Mouse (Mus musculus): ENCODE measurements at regions not wholly inside any gene's neighbourhood (a gene's known extent, or its start where the extent isn't known, plus 50 kb on each side); places are given as distances from the start of the nearest gene placed in this dataset.

DNA sequence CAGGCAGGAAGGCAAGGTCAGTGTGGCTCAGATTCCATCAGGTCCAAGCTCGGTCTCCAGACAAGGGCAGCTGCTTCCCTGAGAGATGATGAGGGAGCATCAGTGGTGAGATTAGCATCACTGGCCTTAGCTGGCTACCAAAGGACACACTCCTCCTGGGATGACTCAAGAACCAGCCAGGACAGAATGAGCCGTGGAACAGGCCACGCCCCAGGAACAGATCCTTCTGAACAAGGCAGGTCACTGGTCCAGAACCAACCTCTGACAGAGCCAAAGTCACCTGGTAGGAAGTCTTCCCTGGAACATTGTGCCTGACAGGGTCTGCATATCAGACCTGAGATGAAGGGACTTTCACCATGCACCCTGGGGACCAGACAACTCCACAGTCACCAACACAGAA lies 152.0 kb downstream of the Tomm20 start:
- WGBS, result 81% methylated on average over 3 of the region's 3 CpGs
- H3K27me3 ChIP-seq, result no peaks in the 10 kb centered on the region
- H3K4me2 ChIP-seq (replicated peaks), result no peak overlapping the region
- no peak for ATAC-seq
- H3K36me3 ChIP-seq, result no peaks in the 10 kb centered on the region
- H3K9me3 ChIP-seq, result 0 out of 2 replicates have a peak, but pooled peaks cover 5% of the 10 kb centered on the region
- H3K4me1 ChIP-seq (replicated peaks), result no peaks in the 10 kb centered on the region
- no peak overlapping the region for H3K4me3 ChIP-seq (replicated peaks)
- H3K27ac ChIP-seq, result no peak overlapping the region
- no peak overlapping the region for H3K9ac ChIP-seq (replicated peaks)

DNA sequence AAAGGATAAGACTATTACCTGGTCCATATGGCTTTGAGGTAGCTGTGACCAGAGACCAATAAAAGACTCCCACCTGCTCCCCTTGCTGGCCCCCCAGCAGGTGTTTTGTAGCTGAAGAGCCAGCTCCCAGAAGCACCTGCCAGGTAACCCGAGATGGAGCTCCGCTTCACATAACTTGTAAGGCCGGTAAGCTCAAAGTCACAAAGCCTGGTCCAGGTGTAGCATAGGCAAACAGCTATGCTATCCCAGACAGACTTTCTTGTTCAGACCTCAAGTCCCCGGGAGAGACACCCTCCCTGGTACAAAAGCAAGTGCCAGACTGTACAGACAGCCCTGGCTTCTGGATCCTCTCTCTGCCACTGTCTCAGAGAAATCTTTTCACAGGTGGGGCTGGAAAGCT lies 154.6 kb downstream of the Tomm20 start:
- no peaks in the 10 kb centered on the region for H3K36me3 ChIP-seq
- no peak overlapping the region for H3K9ac ChIP-seq (replicated peaks)
- H3K27me3 ChIP-seq, result no peaks in the 10 kb centered on the region
- WGBS, result 77% methylated on average over 4 of the region's 4 CpGs
- no peak overlapping the region for H3K4me3 ChIP-seq (replicated peaks)
- peaks cover 4% of the 10 kb centered on the region for H3K9me3 ChIP-seq
- no peak for ATAC-seq
- no peak overlapping the region for H3K27ac ChIP-seq
- H3K4me2 ChIP-seq (replicated peaks), result no peak overlapping the region
- no peaks in the 10 kb centered on the region for H3K4me1 ChIP-seq (replicated peaks)

GRCm38 (mm10) chr8:126790214-126790613 lies 155.4 kb downstream of the Tomm20 start:
- Histone ChIP-seq H3K36me3 (no peaks in the 10 kb centered on the region), H3K9me3 (peaks cover 9% of the 10 kb centered on the region), H3K4me2 (replicated peaks) (no peak overlapping the region), H3K4me1 (replicated peaks) (no peaks in the 10 kb centered on the region), H3K4me3 (replicated peaks) (no peak overlapping the region), H3K27ac (no peak overlapping the region), H3K9ac (replicated peaks) (no peak overlapping the region), H3K27me3 (no peaks in the 10 kb centered on the region)
- ATAC-seq, result no peak
- 89% methylated on average over 9 of the region's 9 CpGs for WGBS

DNA sequence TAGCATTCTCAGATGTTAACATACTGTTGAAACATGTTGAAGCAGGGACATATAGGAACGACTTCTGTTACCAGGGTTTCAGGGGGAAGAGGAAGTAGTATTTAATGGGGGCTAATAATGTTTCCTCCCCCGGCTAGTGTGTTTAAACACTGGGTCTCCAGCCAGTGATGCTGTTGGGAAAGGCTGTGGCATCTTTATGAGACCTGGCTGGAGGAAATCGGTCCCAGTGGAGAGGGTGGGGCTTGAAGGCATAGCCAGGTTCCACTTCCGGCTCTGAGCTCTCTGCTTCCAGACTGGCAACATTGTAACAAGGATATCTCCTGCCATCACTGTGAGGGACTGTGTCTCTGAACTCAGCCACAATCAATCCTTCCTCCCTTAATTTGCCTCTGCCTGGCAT lies 156.6 kb downstream of the Tomm20 start:
- Histone ChIP-seq H3K27me3 (no peaks in the 10 kb centered on the region), H3K27ac (0 out of 2 replicates have a peak overlapping the region, but pooled peaks have one; percentile 5), H3K4me1 (replicated peaks) (no peaks in the 10 kb centered on the region), H3K4me3 (replicated peaks) (no peak overlapping the region), H3K9ac (replicated peaks) (no peak overlapping the region), H3K9me3 (peaks cover 9% of the 10 kb centered on the region), H3K36me3 (no peaks in the 10 kb centered on the region), H3K4me2 (replicated peaks) (no peak overlapping the region)
- no peak for ATAC-seq
- WGBS, result 73% methylated on average over 4 of the region's 4 CpGs

GRCm38 (mm10) chr8:126788669-126789068 lies 157.0 kb downstream of the Tomm20 start:
- no peak overlapping the region for H3K9ac ChIP-seq (replicated peaks)
- 59% methylated on average over 4 of the region's 4 CpGs for WGBS
- 0 out of 2 replicates have a peak overlapping the region, but pooled peaks have one; percentile 5 for H3K27ac ChIP-seq
- no peaks in the 10 kb centered on the region for H3K27me3 ChIP-seq
- H3K4me2 ChIP-seq (replicated peaks), result no peak overlapping the region
- H3K4me3 ChIP-seq (replicated peaks), result no peak overlapping the region
- no peaks in the 10 kb centered on the region for H3K36me3 ChIP-seq
- peaks cover 9% of the 10 kb centered on the region for H3K9me3 ChIP-seq
- H3K4me1 ChIP-seq (replicated peaks), result no peaks in the 10 kb centered on the region
- ATAC-seq, result no peak

GRCm38 (mm10) chr8:126787398-126787797 lies 158.2 kb downstream of the Tomm20 start:
- no peak for ATAC-seq
- peaks cover 9% of the 10 kb centered on the region for H3K9me3 ChIP-seq
- no peak overlapping the region for H3K27ac ChIP-seq
- 88% methylated on average over 7 of the region's 8 CpGs for WGBS
- no peak overlapping the region for H3K4me2 ChIP-seq (replicated peaks)
- no peaks in the 10 kb centered on the region for H3K4me1 ChIP-seq (replicated peaks)
- H3K36me3 ChIP-seq, result no peaks in the 10 kb centered on the region
- no peak overlapping the region for H3K4me3 ChIP-seq (replicated peaks)
- H3K27me3 ChIP-seq, result no peaks in the 10 kb centered on the region
- no peak overlapping the region for H3K9ac ChIP-seq (replicated peaks)

GRCm38 (mm10) chr8:126785211-126785610 lies 160.4 kb downstream of the Tomm20 start:
- H3K9ac ChIP-seq (replicated peaks), result no peak overlapping the region
- no peaks in the 10 kb centered on the region for H3K27me3 ChIP-seq
- H3K9me3 ChIP-seq, result peaks cover 9% of the 10 kb centered on the region
- WGBS, result 90% methylated on average over 3 of the region's 3 CpGs
- H3K4me1 ChIP-seq (replicated peaks), result no peaks in the 10 kb centered on the region
- H3K27ac ChIP-seq, result no peak overlapping the region
- no peak overlapping the region for H3K4me3 ChIP-seq (replicated peaks)
- H3K4me2 ChIP-seq (replicated peaks), result no peak overlapping the region
- ATAC-seq, result no peak
- no peaks in the 10 kb centered on the region for H3K36me3 ChIP-seq

DNA sequence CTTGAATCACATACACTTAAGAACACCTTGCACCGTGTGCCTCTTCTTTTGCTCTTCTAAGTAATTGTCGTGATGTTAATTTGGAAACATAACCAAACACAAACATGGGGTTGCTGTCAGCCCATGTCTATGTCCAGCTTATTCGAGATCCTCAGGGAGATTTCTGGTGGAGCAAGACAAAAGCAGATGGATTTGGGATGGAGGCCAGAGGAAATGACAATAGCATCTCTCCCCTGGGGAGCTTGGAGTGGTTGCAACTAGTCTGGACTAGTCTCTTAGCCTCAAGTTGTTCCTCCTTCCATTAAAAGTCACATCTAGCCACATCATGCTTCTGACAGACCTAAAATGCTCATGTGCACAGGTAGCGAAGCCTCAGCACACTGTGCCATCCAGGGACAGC lies 161.0 kb downstream of the Tomm20 start:
- ATAC-seq, result no peak
- no peak overlapping the region for H3K4me3 ChIP-seq (replicated peaks)
- no peaks in the 10 kb centered on the region for H3K27me3 ChIP-seq
- H3K27ac ChIP-seq, result no peak overlapping the region
- H3K9me3 ChIP-seq, result peaks cover 9% of the 10 kb centered on the region
- WGBS, result 85% methylated on average over 4 of the region's 4 CpGs
- no peaks in the 10 kb centered on the region for H3K4me1 ChIP-seq (replicated peaks)
- H3K9ac ChIP-seq (replicated peaks), result no peak overlapping the region
- no peaks in the 10 kb centered on the region for H3K36me3 ChIP-seq
- no peak overlapping the region for H3K4me2 ChIP-seq (replicated peaks)

DNA sequence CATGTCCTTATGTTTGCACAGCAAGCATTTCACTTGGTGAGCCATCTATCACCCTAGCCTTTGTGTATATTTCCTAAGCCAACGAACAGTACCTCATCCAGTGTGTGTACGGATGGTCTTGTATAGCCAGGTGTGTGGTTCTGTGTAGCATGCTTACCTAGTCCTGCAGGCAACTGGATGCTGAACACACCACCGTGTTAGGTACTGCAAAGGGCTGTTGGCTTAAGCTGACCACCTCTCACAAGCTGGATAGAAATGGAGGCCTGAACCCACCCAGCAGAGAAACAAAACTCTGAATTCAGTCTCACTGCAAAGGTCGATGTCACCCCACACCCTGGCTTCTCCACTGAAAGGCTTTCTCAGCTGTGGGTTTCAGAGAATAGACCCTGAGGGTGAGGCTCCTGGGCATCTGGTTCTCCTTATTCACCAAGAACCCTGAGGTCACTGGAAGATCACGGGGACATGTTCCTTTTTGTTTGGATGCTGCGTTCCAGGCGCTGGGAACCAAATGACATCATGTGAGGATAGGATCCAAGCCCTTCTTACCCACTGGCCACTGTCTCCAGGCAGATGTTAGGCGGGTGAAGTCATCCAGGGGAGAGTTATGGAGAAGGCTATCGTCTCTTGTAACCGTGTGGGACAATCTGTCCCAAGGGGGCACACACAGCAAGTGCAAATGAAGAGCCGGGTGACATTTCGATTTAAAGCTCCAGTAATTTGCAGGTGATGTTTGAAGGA lies 161.8 kb downstream of the Tomm20 start:
- Histone ChIP-seq H3K36me3 (no peaks in the 10 kb centered on the region), H3K4me1 (replicated peaks) (no peaks in the 10 kb centered on the region), H3K27me3 (no peaks in the 10 kb centered on the region), H3K9me3 (peaks cover 9% of the 10 kb centered on the region), H3K9ac (replicated peaks) (no peak overlapping the region), H3K27ac (no peak overlapping the region), H3K4me2 (replicated peaks) (no peak overlapping the region), H3K4me3 (replicated peaks) (no peak overlapping the region)
- ATAC-seq, result no peak
- WGBS, result 82% methylated on average over 12 of the region's 12 CpGs

DNA sequence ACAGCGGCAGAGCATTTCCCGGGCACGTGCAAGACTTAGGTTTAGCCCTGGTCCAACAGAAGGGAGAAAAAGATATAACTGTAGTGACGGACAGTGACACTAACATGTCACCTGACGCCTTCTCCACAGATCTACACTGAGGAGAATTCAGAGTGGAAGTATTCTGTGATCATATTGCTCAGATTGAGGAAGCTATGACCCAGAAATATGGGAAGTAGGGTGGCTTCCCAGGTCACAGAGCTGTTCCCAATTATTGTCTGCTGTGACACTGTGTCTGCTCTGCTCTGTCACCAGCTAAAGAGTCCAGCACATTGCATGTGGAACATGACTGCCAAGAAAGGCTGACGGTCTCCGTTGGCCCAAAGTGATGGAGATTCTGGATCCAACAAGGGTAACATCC lies 167.0 kb downstream of the Tomm20 start:
- Histone ChIP-seq H3K9me3 (no peaks in the 10 kb centered on the region), H3K4me3 (replicated peaks) (no peak overlapping the region), H3K36me3 (no peaks in the 10 kb centered on the region), H3K27me3 (no peaks in the 10 kb centered on the region), H3K4me1 (replicated peaks) (no peaks in the 10 kb centered on the region), H3K9ac (replicated peaks) (no peak overlapping the region), H3K4me2 (replicated peaks) (no peak overlapping the region), H3K27ac (no peak overlapping the region)
- WGBS, result 96% methylated on average over 7 of the region's 7 CpGs
- ATAC-seq, result no peak

DNA sequence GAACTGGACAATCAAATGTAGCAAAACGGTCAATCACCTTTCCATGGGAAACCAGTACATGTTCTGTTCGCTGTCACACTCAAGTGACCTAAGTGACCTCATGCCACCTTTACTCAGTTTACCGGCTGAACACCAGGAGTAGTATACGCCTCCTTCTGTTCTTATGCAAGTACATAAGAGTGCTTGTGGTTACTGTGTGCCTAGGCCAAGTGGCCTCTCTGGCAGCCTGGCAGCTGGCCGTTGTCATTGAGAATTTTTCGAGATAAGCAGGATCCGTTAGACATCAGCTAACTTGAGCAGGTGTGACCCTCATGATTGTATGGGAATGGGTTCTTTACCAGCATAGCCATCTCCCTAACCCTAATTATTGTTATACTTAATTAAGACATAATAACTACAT lies 167.5 kb downstream of the Tomm20 start:
- Histone ChIP-seq H3K9ac (replicated peaks) (no peak overlapping the region), H3K4me2 (replicated peaks) (no peak overlapping the region), H3K27me3 (no peaks in the 10 kb centered on the region), H3K36me3 (no peaks in the 10 kb centered on the region), H3K4me3 (replicated peaks) (no peak overlapping the region), H3K4me1 (replicated peaks) (no peaks in the 10 kb centered on the region), H3K27ac (no peak overlapping the region), H3K9me3 (no peaks in the 10 kb centered on the region)
- ATAC-seq, result no peak
- 94% methylated on average over 7 of the region's 7 CpGs for WGBS

DNA sequence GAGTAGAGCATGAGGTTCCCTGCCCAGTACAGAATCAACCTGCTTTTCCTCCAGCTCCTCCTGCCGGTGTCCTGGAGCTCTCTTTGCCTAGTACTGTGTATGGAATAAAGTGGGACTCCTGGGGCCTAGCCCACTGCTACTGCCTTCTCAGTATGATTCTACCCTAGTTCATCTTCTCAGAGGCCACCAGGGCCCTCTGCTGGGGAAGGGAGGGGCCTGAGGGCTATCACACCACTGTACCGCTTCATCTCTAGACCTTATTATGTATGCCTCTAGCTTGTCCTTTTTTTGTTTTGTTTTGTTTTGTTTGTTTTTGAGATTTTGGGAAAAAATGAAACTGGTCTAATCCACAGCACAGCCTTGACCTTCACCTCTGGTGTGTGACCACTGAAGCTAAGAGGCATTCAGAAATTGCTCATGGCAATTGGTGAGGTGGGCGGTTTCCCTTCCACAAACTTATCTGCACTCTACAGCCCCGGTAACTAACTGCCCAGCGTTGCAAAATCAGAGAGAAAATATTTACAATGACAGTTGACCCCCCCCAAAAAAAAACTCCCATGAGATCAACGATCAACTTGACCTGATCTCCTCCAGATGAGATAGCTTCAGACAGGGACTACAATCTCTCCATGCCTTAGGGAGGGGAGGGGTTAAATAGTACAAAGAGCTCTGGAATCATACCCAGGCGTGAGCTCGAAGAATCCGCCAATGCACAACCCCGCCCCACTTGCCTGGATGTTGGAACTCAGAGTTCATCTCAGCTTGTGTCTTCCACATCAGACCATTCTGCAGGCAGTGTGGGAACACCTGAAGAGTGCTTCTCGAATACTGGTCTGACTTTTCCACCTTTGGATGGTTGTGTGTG lies 168.8 kb downstream of the Tomm20 start:
- Histone ChIP-seq H3K36me3 (no peaks in the 10 kb centered on the region), H3K27me3 (no peaks in the 10 kb centered on the region), H3K9me3 (no peaks in the 10 kb centered on the region), H3K4me1 (replicated peaks) (no peaks in the 10 kb centered on the region), H3K9ac (replicated peaks) (no peak overlapping the region), H3K27ac (no peak overlapping the region), H3K4me2 (replicated peaks) (no peak overlapping the region), H3K4me3 (replicated peaks) (no peak overlapping the region)
- ATAC-seq, result no peak
- WGBS, result 89% methylated on average over 11 of the region's 11 CpGs

Measured in midbrain, embryonic 13.5 days (tissue).